Mouse (Mus musculus): ENCODE data around the gene Rd3l. TPM values are rescaled to one million over a fixed set of nuclear protein-coding genes. Genes with fewer than 3 reads are reported as not detected.

Rd3l gene
- 1.2 and 1.5 TPM in 2 replicates for polyA plus RNA-seq (2014; fragmentation: Nextera tagmentation; extraction: Ambion mirVana)

- no peaks in the 10 kb centered on the region for H3K27me3 ChIP-seq (ENCODE audit: control insufficient read depth, insufficient read depth, low read length)
- H3K4me2 ChIP-seq, result no peak within 1 kb of the TSS
- no peak for ATAC-seq (replicated peaks; ENCODE audit: insufficient number of reproducible peaks, low FRiP score, low TSS enrichment)
- no peaks in the 10 kb centered on the region for H3K9me3 ChIP-seq (replicated peaks; ENCODE audit: control insufficient read depth, low read length)
- no peaks in the 10 kb centered on the region for H3K36me3 ChIP-seq (ENCODE audit: control insufficient read depth, insufficient read depth, low read length)
- WGBS (ENCODE audit: insufficient replicate concordance), result 43% methylated on average over 6 of the region's 6 CpGs
- peaks cover 17% of the 10 kb centered on the region for H3K4me1 ChIP-seq (ENCODE audit: control insufficient read depth, insufficient read depth, low read length)
- H3K9ac ChIP-seq (ENCODE audit: low read depth, low read length), result no peak within 1 kb of the TSS
- no peak within 1 kb of the TSS for H3K4me3 ChIP-seq (ENCODE audit: low read depth, low read length)
- H3K27ac ChIP-seq (ENCODE audit: low read depth, low read length), result 0 out of 2 replicates have a peak within 1 kb of the TSS, but pooled peaks have one; percentile 11
These were observed at the start of gene Rd3l for GRCm38 (mm10) chr12:111980887-111981367. Gene Rd3l (minus strand): TSS chr12:111981317.

GRCm38 (mm10) chr12:112027408-112027807, 46.3 kb upstream of the Rd3l start:
- H3K9me3 ChIP-seq (replicated peaks; ENCODE audit: control insufficient read depth, low read length), result no peaks in the 10 kb centered on the region
- no peaks in the 10 kb centered on the region for H3K27me3 ChIP-seq (ENCODE audit: control insufficient read depth, insufficient read depth, low read length)
- no peak for ATAC-seq (replicated peaks; ENCODE audit: insufficient number of reproducible peaks, low FRiP score, low TSS enrichment)
- no peak overlapping the region for H3K9ac ChIP-seq (ENCODE audit: low read depth, low read length)
- H3K36me3 ChIP-seq (ENCODE audit: control insufficient read depth, insufficient read depth, low read length), result no peaks in the 10 kb centered on the region
- H3K27ac ChIP-seq (ENCODE audit: low read depth, low read length), result no peak overlapping the region
- WGBS (ENCODE audit: insufficient replicate concordance), result 77% methylated on average over 4 of the region's 4 CpGs
- H3K4me3 ChIP-seq (ENCODE audit: low read depth, low read length), result no peak overlapping the region
- H3K4me1 ChIP-seq (ENCODE audit: control insufficient read depth, insufficient read depth, low read length), result no peaks in the 10 kb centered on the region
- H3K4me2 ChIP-seq, result no peak overlapping the region

GRCm38 (mm10) chr12:112025907-112026645, 45.0 kb upstream of the Rd3l start:
- H3K27me3 ChIP-seq (ENCODE audit: control insufficient read depth, insufficient read depth, low read length), result no peaks in the 10 kb centered on the region
- WGBS (ENCODE audit: insufficient replicate concordance), result 62% methylated on average over 14 of the region's 14 CpGs
- H3K27ac ChIP-seq (ENCODE audit: low read depth, low read length), result no peak overlapping the region
- H3K4me1 ChIP-seq (ENCODE audit: control insufficient read depth, insufficient read depth, low read length), result no peaks in the 10 kb centered on the region
- H3K4me2 ChIP-seq, result no peak overlapping the region
- H3K36me3 ChIP-seq (ENCODE audit: control insufficient read depth, insufficient read depth, low read length), result no peaks in the 10 kb centered on the region
- no peak for ATAC-seq (replicated peaks; ENCODE audit: insufficient number of reproducible peaks, low FRiP score, low TSS enrichment)
- H3K4me3 ChIP-seq (ENCODE audit: low read depth, low read length), result no peak overlapping the region
- no peaks in the 10 kb centered on the region for H3K9me3 ChIP-seq (replicated peaks; ENCODE audit: control insufficient read depth, low read length)
- H3K9ac ChIP-seq (ENCODE audit: low read depth, low read length), result no peak overlapping the region

- ATAC-seq (replicated peaks; ENCODE audit: insufficient number of reproducible peaks, low FRiP score, low TSS enrichment), result no peak
- no peaks in the 10 kb centered on the region for H3K4me1 ChIP-seq (ENCODE audit: control insufficient read depth, insufficient read depth, low read length)
- no peak overlapping the region for H3K27ac ChIP-seq (ENCODE audit: low read depth, low read length)
- H3K27me3 ChIP-seq (ENCODE audit: control insufficient read depth, insufficient read depth, low read length), result no peaks in the 10 kb centered on the region
- 82% methylated on average over 13 of the region's 13 CpGs for WGBS (ENCODE audit: insufficient replicate concordance)
- no peak overlapping the region for H3K4me2 ChIP-seq
- H3K36me3 ChIP-seq (ENCODE audit: control insufficient read depth, insufficient read depth, low read length), result no peaks in the 10 kb centered on the region
- no peaks in the 10 kb centered on the region for H3K9me3 ChIP-seq (replicated peaks; ENCODE audit: control insufficient read depth, low read length)
- H3K4me3 ChIP-seq (ENCODE audit: low read depth, low read length), result no peak overlapping the region
- no peak overlapping the region for H3K9ac ChIP-seq (ENCODE audit: low read depth, low read length)
These were observed 44.3 kb upstream of the Rd3l start for GRCm38 (mm10) chr12:112025457-112025856.

- Histone ChIP-seq H3K9me3 (replicated peaks; ENCODE audit: control insufficient read depth, low read length) (no peaks in the 10 kb centered on the region), H3K9ac (ENCODE audit: low read depth, low read length) (no peak overlapping the region), H3K4me3 (ENCODE audit: low read depth, low read length) (no peak overlapping the region), H3K27me3 (ENCODE audit: control insufficient read depth, insufficient read depth, low read length) (no peaks in the 10 kb centered on the region), H3K4me2 (no peak overlapping the region), H3K36me3 (ENCODE audit: control insufficient read depth, insufficient read depth, low read length) (no peaks in the 10 kb centered on the region), H3K4me1 (ENCODE audit: control insufficient read depth, insufficient read depth, low read length) (no peaks in the 10 kb centered on the region), H3K27ac (ENCODE audit: low read depth, low read length) (no peak overlapping the region)
- WGBS (ENCODE audit: insufficient replicate concordance), result 80% methylated on average over 17 of the region's 17 CpGs
- ATAC-seq (replicated peaks; ENCODE audit: insufficient number of reproducible peaks, low FRiP score, low TSS enrichment), result no peak
These were observed 43.6 kb upstream of the Rd3l start for GRCm38 (mm10) chr12:112024581-112025310.

- Histone ChIP-seq H3K4me1 (ENCODE audit: control insufficient read depth, insufficient read depth, low read length) (no peaks in the 10 kb centered on the region), H3K9me3 (replicated peaks; ENCODE audit: control insufficient read depth, low read length) (no peaks in the 10 kb centered on the region), H3K36me3 (ENCODE audit: control insufficient read depth, insufficient read depth, low read length) (no peaks in the 10 kb centered on the region), H3K4me2 (no peak overlapping the region), H3K27me3 (ENCODE audit: control insufficient read depth, insufficient read depth, low read length) (no peaks in the 10 kb centered on the region), H3K27ac (ENCODE audit: low read depth, low read length) (no peak overlapping the region), H3K9ac (ENCODE audit: low read depth, low read length) (no peak overlapping the region), H3K4me3 (ENCODE audit: low read depth, low read length) (no peak overlapping the region)
- no peak for ATAC-seq (replicated peaks; ENCODE audit: insufficient number of reproducible peaks, low FRiP score, low TSS enrichment)
- WGBS (ENCODE audit: insufficient replicate concordance), result 63% methylated on average over 2 of the region's 2 CpGs
These were observed 42.2 kb upstream of the Rd3l start for GRCm38 (mm10) chr12:112023306-112023705.

- Histone ChIP-seq H3K4me3 (ENCODE audit: low read depth, low read length) (no peak overlapping the region), H3K4me1 (ENCODE audit: control insufficient read depth, insufficient read depth, low read length) (no peaks in the 10 kb centered on the region), H3K9me3 (replicated peaks; ENCODE audit: control insufficient read depth, low read length) (no peaks in the 10 kb centered on the region), H3K4me2 (no peak overlapping the region), H3K27ac (ENCODE audit: low read depth, low read length) (no peak overlapping the region), H3K36me3 (ENCODE audit: control insufficient read depth, insufficient read depth, low read length) (no peaks in the 10 kb centered on the region), H3K9ac (ENCODE audit: low read depth, low read length) (no peak overlapping the region), H3K27me3 (ENCODE audit: control insufficient read depth, insufficient read depth, low read length) (no peaks in the 10 kb centered on the region)
- 72% methylated on average over 4 of the region's 4 CpGs for WGBS (ENCODE audit: insufficient replicate concordance)
- ATAC-seq (replicated peaks; ENCODE audit: insufficient number of reproducible peaks, low FRiP score, low TSS enrichment), result no peak
These were observed 35.2 kb upstream of the Rd3l start for GRCm38 (mm10) chr12:112016346-112016745.

- no peak overlapping the region for H3K27ac ChIP-seq (ENCODE audit: low read depth, low read length)
- H3K27me3 ChIP-seq (ENCODE audit: control insufficient read depth, insufficient read depth, low read length), result no peaks in the 10 kb centered on the region
- no peaks in the 10 kb centered on the region for H3K9me3 ChIP-seq (replicated peaks; ENCODE audit: control insufficient read depth, low read length)
- 41% methylated on average over 14 of the region's 14 CpGs for WGBS (ENCODE audit: insufficient replicate concordance)
- H3K4me2 ChIP-seq, result peak overlapping the region; percentile 52
- peak overlapping the region; percentile 10; the same call in 1 of the 2 replicates for H3K4me3 ChIP-seq (ENCODE audit: low read depth, low read length)
- no peaks in the 10 kb centered on the region for H3K4me1 ChIP-seq (ENCODE audit: control insufficient read depth, insufficient read depth, low read length)
- ATAC-seq (replicated peaks; ENCODE audit: insufficient number of reproducible peaks, low FRiP score, low TSS enrichment), result no peak
- no peaks in the 10 kb centered on the region for H3K36me3 ChIP-seq (ENCODE audit: control insufficient read depth, insufficient read depth, low read length)
- H3K9ac ChIP-seq (ENCODE audit: low read depth, low read length), result no peak overlapping the region
These were observed 32.2 kb upstream of the Rd3l start for GRCm38 (mm10) chr12:112013271-112013801.
